Mouse (Mus musculus) neural tube, embryonic 10.5 days (tissue): ENCODE data around the gene Fer1l4.
A peak's percentile ranks its signal among the peaks of the same experiment; 100 is the strongest.

Experiments
- DNase-seq: peaks from one replicate; pipeline ENCODE4 v3.0.0-alpha.2; 2017; ENCODE audit warnings: low spot score; ENCODE audit errors: extremely low spot score

Fer1l4 gene

DNA sequence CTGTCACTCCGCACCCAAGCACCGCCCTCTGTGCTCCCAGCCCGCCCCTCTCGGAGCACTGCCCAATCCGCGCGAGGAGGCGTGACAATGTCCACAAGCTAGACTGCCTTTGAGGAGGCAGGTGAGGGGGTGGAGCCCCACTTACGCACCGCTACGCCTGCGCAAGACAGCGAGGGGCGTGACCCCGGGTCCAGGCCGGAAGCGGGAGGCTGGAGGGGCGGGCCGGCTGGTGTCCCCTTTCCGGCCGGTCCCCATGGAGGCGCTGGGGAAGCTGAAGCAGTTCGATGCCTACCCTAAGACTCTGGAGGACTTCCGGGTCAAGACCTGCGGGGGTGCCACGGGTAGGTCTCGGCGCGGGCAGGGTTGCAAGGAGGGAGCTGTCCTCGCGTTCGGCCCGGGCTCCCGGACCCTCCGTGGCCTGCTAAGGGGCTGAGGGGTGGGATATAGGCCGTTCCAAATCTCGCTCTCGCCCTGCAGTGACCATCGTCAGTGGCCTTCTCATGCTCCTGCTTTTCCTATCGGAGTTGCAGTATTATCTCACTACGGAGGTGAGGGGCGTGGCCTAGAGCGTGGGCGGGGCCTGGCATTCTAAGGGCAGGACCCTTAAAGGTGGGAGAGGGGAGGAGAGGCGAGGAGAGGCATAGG is 44.7 kb downstream of the Fer1l4 start, which contains the start of the genes 6430550D23Rik and Ergic3:
Gene 6430550D23Rik (minus strand): TSS at position 90 of the 645 bp plus-strand sequence.
Gene Ergic3 (plus strand): TSS at position 158 of the 645 bp plus-strand sequence.
- peak; percentile 97 for DNase-seq

DNA sequence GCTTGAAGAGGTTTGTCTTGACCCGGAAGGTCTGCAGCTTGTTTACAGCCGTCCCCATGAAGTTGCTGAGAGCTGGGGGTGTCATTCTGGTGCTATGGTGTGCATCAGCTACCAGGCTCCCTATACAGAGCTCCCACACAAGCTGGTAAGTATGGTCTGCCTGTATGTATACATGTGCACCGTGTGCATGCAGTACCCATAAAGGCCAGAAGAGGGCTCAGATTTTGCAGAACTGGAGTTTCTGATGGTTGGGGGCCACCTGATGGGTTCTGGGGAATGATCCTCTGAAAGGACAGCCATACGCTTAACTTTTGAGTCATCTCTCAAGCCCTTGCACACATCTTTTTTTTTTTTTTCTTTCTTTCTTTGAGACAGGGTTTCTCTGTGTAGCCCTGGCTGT is 47.4 kb downstream of the Fer1l4 start:
- DNase-seq: no peak

DNA sequence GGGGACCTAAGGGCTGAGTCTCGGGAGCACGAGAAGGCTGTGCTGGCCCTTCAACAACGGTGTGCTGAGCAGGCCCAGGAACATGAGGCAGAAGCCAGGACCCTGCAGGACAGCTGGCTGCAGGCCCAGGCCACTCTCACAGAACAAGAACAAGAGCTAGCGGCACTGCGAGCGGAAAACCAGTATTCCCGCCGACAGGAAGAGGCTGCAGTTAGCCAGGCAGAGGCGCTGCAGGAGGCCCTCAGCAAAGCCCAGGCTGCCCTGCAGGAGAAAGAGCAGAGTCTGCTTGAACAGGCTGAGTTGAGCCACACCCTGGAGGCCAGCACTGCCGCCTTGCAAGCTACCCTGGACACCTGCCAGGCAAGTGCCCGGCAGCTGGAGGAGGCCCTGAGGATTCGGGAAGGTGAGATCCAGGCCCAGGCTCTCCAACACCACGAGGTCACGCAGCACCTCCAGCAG is 60.9 kb downstream of the Fer1l4 start:
- DNase-seq: no peak

DNA sequence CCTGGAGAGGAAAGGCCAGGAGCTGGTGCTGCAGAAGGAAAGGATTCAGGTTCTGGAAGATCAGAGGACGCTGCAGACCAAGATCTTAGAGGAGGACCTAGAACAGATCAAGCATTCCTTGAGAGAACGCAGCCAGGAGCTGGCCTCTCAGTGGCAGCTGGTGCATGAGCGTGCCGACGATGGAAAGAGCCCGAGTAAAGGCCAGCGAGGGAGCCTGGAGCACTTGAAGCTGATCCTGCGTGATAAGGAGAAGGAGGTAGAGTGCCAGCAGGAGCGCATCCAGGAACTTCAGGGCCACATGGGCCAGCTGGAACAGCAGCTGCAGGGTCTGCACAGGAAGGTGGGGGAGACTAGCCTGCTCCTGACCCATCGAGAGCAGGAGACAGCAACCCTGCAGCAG is 61.6 kb downstream of the Fer1l4 start:
- DNase-seq: no peak

DNA sequence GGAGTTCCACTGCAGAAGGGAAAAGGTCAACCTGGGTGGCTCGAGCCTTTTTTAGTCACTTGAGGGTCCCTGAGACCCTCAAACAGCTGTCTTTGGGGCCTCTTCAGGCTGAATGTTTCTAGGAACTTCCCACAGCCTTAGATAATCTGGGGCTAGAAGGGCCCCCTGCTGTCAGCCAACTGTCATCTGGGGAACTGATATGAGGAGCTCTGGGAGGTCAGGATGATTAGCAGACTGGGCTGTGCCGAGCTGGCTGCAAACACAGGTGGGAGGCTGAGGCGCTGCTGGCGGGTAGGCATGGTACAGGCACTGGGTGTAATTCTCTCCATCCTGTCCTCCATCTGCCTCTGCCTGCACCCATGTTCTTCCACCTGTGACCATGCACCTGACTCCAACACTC is 63.7 kb downstream of the Fer1l4 start:
- no peak for DNase-seq

DNA sequence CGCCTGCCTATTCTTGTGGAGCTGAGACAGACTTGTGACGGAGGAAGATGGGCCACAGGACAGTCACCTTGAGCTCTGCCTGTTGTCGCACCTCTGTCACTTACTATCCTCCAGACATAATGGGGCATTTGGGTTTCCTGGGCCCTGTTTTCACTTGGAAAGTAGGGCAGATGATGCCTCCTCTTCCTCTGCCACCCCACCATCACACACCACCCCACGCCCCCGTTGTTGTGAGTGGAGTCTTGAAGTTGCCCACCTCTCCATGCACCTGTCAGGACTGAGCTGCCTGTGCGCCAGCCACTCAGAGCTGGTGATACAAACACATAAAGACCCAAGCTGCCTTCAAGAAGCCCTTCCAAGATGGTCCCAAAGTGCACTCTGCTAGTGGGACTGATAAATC is 65.6 kb downstream of the Fer1l4 start:
- DNase-seq: no peak

DNA sequence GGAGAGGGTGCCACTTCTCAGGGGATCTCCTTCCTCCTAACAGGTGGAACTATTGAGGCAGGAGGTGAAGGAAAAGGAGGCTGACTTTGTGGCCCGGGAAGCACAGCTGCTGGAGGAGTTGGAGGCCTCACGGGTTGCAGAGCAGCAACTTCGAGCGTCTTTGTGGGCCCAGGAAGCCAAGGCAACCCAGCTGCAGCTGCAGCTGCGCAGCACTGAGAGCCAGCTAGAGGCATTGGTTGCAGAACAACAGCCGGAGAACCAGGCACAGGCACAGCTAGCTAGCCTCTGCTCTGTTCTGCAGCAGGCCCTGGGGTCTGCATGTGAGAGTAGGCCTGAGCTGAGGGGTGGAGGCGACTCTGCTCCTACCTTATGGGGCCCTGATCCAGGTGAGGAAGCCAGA is 67.0 kb downstream of the Fer1l4 start:
- no peak for DNase-seq

DNA sequence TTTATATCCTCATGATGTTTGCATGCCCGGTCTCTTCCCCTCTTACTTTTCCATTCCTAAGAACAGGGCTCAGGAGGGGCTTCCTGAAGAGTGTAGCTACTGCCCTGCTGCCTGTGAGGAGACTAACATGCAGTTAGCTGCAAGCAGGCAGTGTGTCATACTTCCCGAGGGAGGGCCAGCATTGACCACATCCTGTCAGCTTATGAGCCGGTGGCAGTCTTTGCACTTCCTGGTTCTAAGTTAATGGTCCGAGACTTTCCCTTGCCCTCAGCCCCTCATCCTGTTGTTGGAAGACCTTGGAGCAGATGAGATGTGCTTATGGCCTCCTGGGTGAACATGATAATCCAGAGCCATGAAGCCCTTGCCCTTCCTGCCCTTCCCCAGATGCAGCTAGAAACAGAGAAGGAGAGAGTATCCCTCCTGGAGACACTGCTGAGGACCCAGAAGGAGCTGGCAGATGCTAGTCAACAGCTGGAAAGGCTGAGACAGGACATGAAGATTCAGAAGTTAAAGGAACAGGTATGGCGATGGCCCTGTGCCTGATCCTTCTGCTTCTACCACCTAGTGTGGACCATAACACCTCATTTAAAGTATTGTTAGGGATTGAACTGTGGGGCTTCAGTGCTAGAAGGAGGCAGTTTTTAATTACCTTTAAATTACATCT is 73.3 kb downstream of the Fer1l4 start:
- DNase-seq: no peak

DNA sequence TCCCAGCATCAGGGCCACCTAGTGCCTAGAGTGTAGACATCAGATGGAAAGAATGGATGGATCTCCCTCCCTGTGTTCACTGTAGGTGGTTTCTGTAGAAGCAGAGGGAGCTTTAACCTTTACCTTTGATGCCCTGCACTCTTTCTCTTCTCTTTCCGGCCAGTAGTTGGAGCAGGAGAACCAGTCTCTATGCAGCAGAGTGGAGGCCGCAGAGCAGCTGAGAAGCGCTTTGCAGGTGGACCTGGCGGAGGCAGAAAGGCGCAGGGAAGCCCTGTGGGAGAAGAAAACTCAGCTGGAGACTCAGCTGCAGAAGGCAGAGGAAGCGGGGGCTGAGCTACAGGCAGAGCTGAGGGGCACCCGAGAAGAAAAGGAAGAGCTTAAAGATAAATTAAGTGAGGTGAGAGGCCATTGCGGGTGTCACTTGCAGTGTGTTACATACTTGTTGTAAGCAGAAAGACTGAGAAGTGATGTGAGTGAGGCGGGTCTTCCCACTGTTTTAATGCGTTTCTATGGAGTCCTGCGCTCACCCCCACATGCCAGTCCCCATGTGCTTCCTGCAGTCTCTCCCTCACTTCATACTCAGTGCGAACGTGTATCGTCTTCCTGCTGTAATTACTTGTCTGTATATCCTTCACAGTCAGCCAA is 78.5 kb downstream of the Fer1l4 start:
- DNase-seq: no peak

DNA sequence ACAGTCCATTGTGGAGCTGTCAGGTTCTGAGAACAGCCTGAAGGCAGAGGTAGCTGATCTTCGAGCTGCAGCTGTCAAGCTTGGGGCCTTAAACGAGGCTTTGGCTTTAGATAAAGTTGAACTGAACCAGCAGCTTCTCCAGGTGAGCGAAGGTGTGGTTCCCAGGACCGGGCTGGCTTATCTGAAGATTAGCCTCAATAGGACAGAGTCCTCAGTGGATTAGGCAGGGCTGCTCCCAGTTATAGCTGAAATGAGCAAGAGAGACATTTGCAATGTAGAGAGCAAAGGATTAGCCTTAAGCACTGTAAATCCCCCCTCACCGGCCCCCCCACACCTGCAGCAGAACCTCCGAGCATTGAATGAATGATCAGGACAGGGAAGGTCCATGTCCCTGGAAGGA is 79.4 kb downstream of the Fer1l4 start:
- no peak for DNase-seq
